Mouse (Mus musculus): Measurements from ENCODE around the gene Map6.

- no peak for TF ChIP-seq EP300 (optimal IDR thresholded peaks at IDR 0.05)
- no peak for TF ChIP-seq CTCF (IDR thresholded peaks at IDR 0.05; ENCODE audit: low read depth)
Measured at GRCm38 (mm10) chr7:99225421-99225820, 41.8 kb upstream of the Map6 start.
